Mouse (Mus musculus) heart, postnatal 0 days (tissue): ENCODE results near the gene Xrcc1.

ENCODE experiments used
- CTCF ChIP-seq: IDR thresholded peaks from 2 replicates; pipeline ENCODE4 v1.5.1; 2016; ENCODE audit warnings: antibody characterized with exemption, control low read depth, low read depth
- EP300 ChIP-seq: IDR thresholded peaks from 2 replicates; pipeline ENCODE4 v1.6.1; 2016; ENCODE audit warnings: antibody characterized with exemption, low read depth

GRCm38 (mm10) chr7:24512355-24512754, 33.7 kb upstream of the Xrcc1 start, which contains the start of gene AC161166.1:
- no peak for TF ChIP-seq CTCF
- no peak for TF ChIP-seq EP300
